Mouse (Mus musculus): ENCODE data around the gene Mreg.

Gene Mreg

DNA sequence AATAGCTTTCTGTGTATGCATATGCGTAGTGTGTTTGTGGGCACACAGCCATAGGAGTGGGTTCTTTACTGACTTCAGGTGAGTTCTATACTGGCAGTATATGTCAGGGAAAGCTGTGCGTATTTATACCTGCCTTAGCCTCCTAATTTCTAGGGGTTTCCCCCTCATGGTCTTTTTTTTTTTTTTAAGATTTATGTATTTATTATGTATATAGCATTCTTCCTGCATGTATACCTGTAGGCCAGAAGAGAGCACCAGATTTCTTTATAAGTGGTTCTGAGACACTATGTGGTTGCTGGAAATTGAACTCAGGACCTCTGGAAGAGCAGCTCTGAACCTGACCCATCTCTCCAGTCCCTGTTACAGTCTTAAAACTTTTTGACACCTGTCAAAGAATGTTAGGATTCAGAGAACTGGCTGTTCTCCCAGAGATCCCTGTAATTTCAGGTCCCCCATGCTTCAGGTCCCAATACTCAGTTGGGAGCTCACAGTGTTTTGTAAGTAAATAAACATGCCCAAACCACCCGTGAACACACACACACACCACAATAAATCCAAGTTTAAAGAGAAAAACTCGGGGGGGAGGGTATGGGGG, 14.9 kb upstream of the Mreg start:
- no peak for DNase-seq

- no peak for DNase-seq
These were observed 14.2 kb upstream of the Mreg start for GRCm38 (mm10) chr1:72226172-72226886.

DNA sequence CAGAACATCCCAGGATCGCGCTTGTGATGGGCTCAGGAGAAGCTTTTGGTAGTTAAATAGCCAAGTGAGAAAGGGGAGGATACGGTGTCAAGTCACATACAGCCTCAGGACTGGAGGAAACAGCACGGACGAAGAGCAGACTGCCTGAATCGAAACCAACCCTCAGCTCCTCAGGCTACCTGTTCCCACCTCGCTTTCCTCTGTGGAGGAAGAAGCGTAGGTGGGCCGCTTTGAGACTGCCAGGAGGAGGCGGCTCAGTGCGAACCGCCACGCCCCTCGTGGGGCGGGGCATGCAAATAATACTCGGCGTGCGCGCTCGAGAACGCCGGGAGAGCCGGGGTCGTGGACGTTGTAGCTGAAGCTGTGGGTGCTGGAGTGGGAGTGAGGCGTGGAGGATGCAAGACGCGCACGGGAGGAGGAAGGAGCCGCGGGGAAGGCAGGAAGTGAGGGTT, 13.6 kb upstream of the Mreg start:
- peak; percentile 71 for DNase-seq

GRCm38 (mm10) chr1:72225054-72225718, 13.1 kb upstream of the Mreg start:
- no peak for DNase-seq

DNA sequence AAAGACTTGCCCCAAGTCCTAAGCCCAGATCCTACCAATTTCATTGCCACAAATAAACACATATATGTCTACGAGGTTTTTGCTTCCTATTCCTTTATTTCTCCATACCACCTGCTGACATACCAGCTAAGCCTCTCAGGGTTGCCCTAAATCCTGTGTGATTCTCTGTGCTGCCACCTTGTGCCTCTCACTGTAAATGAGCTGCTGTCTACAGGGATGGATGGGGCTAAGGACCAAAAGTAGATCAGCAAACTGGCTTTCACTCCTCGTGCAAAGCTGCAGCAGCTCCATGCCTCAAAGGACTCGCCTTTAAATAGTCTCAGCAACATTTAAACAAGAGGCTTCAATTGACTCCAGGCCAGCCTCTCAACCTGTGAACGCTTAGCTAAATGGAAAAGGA, 7.9 kb upstream of the Mreg start:
- no peak for DNase-seq

GRCm38 (mm10) chr1:72219116-72219515, 7.0 kb upstream of the Mreg start:
- no peak for DNase-seq

DNA sequence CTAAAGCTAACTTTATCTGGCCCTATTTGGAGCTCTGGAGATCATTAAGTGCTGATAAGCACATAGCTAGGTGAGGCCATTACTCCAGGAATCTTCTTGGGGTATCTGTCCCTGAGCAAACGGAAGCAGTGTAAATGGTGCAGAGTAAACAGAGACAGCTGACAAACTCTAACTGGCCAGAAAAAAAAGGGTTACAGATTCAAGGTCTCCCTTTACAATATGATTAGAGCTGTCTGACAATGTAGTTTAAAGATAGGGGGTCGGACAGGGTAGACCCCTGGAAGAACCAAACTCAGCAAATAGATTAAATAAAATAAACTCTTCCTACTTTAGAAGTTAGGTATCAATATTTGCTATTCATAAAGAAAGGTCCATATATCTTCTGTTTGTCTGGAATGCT, 6.5 kb upstream of the Mreg start:
- no peak for DNase-seq

- DNase-seq = no peak
These were observed 4.7 kb upstream of the Mreg start for GRCm38 (mm10) chr1:72216761-72217160.

DNA sequence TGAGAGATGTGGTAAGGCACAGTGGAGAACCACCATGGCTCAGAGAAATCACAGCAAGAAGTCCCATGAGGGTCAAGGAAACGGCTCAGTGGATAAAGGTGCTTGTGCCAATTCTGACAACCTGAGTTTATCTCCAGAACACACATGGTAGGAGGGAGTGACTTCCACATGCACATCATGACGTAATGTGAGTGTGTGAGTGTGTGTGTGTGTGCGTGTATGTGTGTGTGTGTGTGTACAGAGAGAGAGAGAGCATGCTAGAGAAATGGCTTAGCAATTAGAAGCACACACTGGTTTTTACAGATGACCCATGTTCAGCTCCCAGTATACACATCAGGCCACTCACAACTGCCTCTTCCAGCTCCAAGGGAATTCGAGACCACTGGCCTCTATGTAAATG, 3.1 kb upstream of the Mreg start:
- DNase-seq = no peak

- no peak for DNase-seq
These were observed 2.4 kb upstream of the Mreg start for GRCm38 (mm10) chr1:72214470-72214961.

GRCm38 (mm10) chr1:72213954-72214353, 1.8 kb upstream of the Mreg start:
- no peak for DNase-seq

- no peak for DNase-seq
These were observed 1.1 kb downstream of the Mreg start for GRCm38 (mm10) chr1:72210803-72211679.

GRCm38 (mm10) chr1:72208095-72208494, 4.0 kb downstream of the Mreg start:
- no peak for DNase-seq

DNA sequence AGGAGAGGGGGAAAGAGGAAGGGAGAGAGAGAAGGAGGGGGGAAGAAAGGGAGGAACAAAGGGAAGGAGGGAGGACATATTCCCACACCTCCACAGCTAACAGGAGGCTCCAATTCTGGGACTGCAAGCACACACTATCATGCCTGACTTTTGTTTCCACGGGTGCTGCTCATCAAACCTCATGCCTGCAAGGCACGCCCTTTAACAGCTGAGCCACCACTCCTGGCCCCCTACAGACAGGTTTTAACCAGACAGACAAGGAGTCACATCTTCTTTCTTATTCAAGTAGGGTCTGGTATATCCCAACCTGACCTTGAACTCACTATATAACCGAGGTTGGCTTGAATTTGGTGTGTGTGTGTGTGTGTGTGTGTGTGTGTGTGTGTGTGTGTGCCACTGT, 7.0 kb downstream of the Mreg start:
- no peak for DNase-seq

GRCm38 (mm10) chr1:72203204-72203603, 8.9 kb downstream of the Mreg start:
- DNase-seq = no peak

DNA sequence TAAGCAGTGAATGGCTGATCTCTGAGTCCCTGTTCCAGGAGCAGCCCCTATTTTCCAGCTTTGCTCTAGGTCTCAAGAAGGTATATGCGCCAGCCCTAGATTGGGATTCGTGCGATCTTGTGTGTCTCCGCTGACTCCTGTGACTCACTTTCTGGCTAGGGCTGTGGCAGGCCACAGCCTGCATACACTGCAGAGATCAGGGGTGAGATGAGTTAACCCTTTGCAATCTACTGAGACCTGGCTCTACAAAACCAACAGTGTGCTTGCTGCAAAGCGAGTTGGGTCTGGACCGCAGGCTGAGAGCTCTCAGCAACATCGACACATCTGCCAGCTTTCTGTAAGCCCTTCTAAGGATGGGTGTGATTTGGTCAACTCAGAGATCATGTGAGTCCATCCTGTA, 9.4 kb downstream of the Mreg start:
- DNase-seq = no peak

GRCm38 (mm10) chr1:72202068-72202467, 10.0 kb downstream of the Mreg start:
- no peak for DNase-seq

- DNase-seq = no peak
These were observed 11.0 kb downstream of the Mreg start for GRCm38 (mm10) chr1:72201126-72201525.

DNA sequence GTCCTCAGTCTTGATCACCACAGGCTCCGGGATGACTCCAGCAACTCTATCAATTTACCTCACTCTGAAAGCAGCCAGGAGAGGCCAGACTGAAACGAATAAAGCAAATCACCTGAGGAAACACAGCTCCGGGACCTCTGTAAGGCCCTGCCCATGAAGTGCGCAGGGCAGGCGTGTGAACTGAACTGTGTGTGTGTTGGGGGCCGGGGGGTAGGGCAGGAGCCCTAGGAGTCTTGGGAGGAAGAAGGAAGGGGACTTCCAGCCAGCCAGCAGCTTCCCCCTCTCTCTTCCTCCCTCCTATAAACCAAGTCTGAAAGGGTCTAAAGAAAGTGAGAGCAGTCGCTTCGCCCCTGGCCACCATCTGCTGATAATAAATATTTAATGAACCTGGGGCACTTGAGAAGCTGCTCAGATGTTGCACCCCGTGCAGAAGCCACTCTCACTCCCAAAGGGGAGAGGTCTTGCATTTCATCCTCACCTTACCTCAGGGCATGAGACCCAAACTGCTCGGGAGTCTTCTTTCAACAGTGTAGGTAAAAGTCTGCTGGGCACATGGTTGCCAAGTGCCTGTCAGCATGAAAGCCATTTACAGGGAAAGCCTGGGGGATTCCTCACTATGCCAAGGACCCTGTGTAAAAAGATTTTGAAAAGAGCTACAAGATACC, 13.8 kb downstream of the Mreg start:
- DNase-seq = no peak

GRCm38 (mm10) chr1:72196626-72197359, 15.3 kb downstream of the Mreg start:
- DNase-seq = no peak

DNA sequence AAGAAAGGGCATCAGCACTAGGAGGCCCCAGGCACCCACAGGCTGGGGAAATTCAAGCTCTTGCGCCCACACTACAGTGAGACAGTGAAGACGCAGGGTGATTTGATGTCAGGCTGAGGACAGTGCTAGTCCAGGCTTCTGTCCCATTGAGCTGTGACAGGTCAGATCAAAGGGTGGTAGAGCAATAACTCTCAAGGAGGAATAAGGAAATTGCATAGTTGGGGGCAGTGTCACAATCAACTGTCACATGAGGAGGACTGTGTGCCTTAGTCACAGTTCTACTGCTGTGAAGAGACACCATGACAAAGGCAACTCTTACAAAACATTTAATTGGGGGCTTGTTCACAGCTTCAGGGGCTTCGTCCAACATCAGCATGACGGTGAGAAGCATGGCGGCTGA, 16.0 kb downstream of the Mreg start:
- DNase-seq = no peak

GRCm38 (mm10) chr1:72191449-72191848, 20.7 kb downstream of the Mreg start:
- no peak for DNase-seq

Data from right cerebral cortex, postnatal 4 days (tissue).